Mouse (Mus musculus) lung, adult 2 months (tissue): Measurements from ENCODE around the gene Gm17175. TPM values are rescaled to one million over a fixed set of nuclear protein-coding genes. Genes with fewer than 3 reads are reported as not detected.
"Not testable (repeated sequence)": the region's sequence is repeated elsewhere in the genome, so short reads cannot be mapped to it uniquely, and the experiment has no call there.

Experiments
- DNase-seq: peaks from one replicate; pipeline ENCODE4 v3.0.0; 2022
- H3K4me1 ChIP-seq: fragments of 200-500 bp; 2 replicates; pipeline ENCODE4 v1.6.1; 2011; ENCODE audit warnings: low read length; ENCODE audit not compliant: control insufficient read depth, insufficient read depth
- H3K4me3 ChIP-seq: fragments of 200-500 bp; replicated peaks from 2 replicates; pipeline ENCODE3; 2011; ENCODE audit warnings: low read depth, mild to moderate bottlenecking, control low read depth, low read length; ENCODE audit errors: extremely low read depth
- CTCF ChIP-seq: fragments of 200-500 bp; IDR thresholded peaks from 2 replicates; pipeline ENCODE4 v1.5.1; 2011; ENCODE audit warnings: mild to moderate bottlenecking, low read length, control low read depth; ENCODE audit not compliant: insufficient read depth
- POLR2A ChIP-seq: fragments of 200-500 bp; IDR thresholded peaks from 2 replicates; pipeline ENCODE4 v1.6.1; 2011; ENCODE audit warnings: low read depth, mild to moderate bottlenecking, control low read depth, low read length, borderline replicate concordance; ENCODE audit errors: extremely low read depth
- WGBS: fragments of 180-500 bp; shearing (Covaris S2); methylation state at CpG from one replicate; pipeline ENCODE4 v1.1.7; 2018; 5-methylcytosine and 5-hydroxymethylcytosine counted together
- polyA plus RNA-seq: library from polyadenylated mRNA; depleted of rRNA; stranded (reverse); fragments of >200 nt; gene quantifications from 2 replicates; pipeline ENCODE4 v1.2.3, GENCODE M21; 2012; rRNA removed

Gene Gm17175
- polyA plus RNA-seq = not detected in 2 replicates

GRCm38 (mm10) chr14:51573963-51574362 lies at the start of gene Gm17175:
Gene Gm17175, minus strand, starts transcription at chr14:51574063.
- not testable (repeated sequence) for DNase-seq, H3K4me3 ChIP-seq, H3K4me1 ChIP-seq
- WGBS = 79% methylated on average over 2 of the region's 2 CpGs

GRCm38 (mm10) chr14:51611210-51611609 lies 37.3 kb upstream of the Gm17175 start, which contains the start of gene Gm17078:
Gene Gm17078, minus strand, starts transcription at chr14:51611310.
- TF ChIP-seq CTCF (no peak), POLR2A (no peak)
- no peak within 1 kb of the TSS for H3K4me3 ChIP-seq
- no peak for DNase-seq
- no peaks in the 10 kb centered on the region for H3K4me1 ChIP-seq
- WGBS = 73% methylated on average over 1 of the region's 1 CpGs

GRCm38 (mm10) chr14:51592039-51592438 lies 18.2 kb upstream of the Gm17175 start, which contains the start of gene Gm17174:
Gene Gm17174, minus strand, starts transcription at chr14:51592139.
- H3K4me3 ChIP-seq, DNase-seq, H3K4me1 ChIP-seq: not testable (repeated sequence)
- 83% methylated on average over 4 of the region's 4 CpGs for WGBS

DNA sequence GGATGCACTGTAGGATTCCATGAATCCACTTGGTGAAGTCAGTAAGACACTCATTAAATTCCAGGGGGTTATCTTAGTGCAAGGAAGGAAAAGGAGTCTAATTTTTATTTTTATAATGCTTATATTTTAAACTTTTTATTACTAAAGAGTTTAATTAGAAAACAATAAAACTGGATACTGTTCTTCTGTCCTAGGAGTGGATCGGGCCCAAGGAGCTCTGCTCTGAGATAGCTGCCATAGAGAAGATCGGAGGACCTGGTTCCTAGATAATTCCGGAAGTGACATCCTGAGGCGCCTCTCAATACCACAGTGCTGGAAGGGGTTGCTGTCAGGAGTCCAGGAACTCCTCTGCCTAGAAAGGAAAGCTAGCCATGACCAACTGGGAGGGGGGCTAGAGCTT lies 21.4 kb downstream of the Gm17175 start, which contains the start of gene Gm5622:
Gm5622 (plus strand) TSS at position 301 of the 400 bp plus-strand sequence.
- no peak for DNase-seq
- 86% methylated on average over 4 of the region's 4 CpGs for WGBS
- no peaks in the 10 kb centered on the region for H3K4me1 ChIP-seq
- no peak within 1 kb of the TSS for H3K4me3 ChIP-seq
- TF ChIP-seq POLR2A = no peak
- no peak for TF ChIP-seq CTCF

Other genes with a start within 250 kb of the Gm17175 start
- not detected in 2 replicates for gene Gm7247, start 212.3 kb downstream of the Gm17175 start, polyA plus RNA-seq
- gene Vmn2r88, start 163.2 kb downstream of the Gm17175 start, polyA plus RNA-seq = not detected in 2 replicates
- gene Vmn2r89, start 122.2 kb downstream of the Gm17175 start, polyA plus RNA-seq = not detected in 2 replicates
- gene Gm5622, start 21.3 kb downstream of the Gm17175 start, polyA plus RNA-seq = not detected in 2 replicates
- gene Gm17174, start 18.1 kb upstream of the Gm17175 start, polyA plus RNA-seq = not detected in 2 replicates
- not detected in 2 replicates for gene Gm17078, start 37.2 kb upstream of the Gm17175 start, polyA plus RNA-seq
- gene Gm4181, start 61.6 kb upstream of the Gm17175 start, polyA plus RNA-seq = not detected in 2 replicates
- gene Gm17079, start 121.4 kb upstream of the Gm17175 start, polyA plus RNA-seq = not detected in 2 replicates
- gene Gm5800, start 143.1 kb upstream of the Gm17175 start, polyA plus RNA-seq = not detected in 2 replicates
- gene Ang4, start 199.5 kb upstream of the Gm17175 start, polyA plus RNA-seq = not detected in 2 replicates
- not detected in 2 replicates for gene AY358078, start 226.0 kb upstream of the Gm17175 start, polyA plus RNA-seq